Mouse (Mus musculus): ENCODE data around the gene Mblac1.

Mblac1 gene

DNA sequence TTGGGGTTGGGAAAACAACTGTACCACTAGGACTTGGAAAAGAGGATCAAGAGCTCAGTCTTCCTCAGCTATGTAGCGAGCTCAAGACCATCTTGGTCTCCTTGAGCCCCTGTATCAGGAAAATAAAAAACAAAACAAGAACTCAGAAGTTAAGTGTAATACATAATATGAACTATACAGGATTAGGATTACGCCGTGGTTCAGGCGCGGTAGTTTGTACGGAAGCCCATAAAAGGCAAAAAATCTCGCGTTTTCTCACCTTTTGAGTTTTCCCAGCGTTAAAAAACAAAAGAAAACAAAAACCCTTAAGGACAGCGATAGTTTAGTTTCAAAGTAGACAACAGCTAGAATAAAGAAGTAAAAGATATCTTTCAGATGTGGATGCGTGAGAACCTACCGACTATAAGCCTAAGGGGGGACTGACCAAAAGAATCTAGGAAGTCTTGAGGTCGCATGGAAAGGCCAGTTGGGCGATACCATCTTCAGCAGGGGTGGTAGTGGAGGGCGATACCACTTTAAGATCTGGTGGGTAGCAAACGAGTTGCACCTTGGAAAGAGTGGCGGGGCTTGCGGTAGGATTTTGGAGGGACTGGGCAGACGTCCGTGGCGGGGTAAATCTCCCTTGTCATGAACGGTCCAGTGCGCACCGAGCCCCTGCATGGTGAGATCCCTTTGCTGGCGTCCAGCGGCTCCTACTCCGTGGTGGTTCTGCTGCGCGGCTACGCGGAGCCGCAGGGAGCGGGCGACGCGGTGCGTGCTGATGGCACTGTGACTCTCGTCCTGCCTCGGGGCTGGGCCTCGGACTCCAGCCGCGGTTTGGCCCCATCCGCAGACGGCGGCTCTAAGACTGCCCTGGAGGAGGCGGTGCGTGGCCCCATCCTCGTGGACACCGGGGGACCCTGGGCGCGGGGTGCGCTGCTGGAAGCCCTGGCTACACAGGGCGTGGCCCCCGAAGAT is at the start of gene Mblac1:
Mblac1 (plus strand) TSS at position 544 of the 957 bp plus-strand sequence.
- peak; percentile 95 for DNase-seq (ENCODE audit: low read depth, low spot score)

DNA sequence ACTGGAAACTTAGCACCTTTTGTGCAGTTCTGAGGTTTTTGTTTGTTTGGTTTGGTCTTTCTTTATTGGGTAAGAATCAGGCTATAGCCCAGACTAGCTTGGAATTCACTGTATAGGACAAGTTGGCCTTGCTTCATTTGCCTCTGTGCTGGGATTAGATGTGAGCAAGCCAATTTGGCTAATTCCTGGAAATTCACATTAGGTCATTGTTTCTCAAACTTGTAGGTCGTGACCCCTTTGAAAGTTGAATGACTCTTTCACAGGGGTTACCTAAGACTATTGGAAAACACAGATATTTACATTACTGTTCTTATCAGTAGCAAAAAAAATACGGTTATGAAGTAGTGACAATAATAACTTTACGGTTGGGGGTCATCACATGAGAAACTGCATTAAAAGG is 39.7 kb upstream of the Mblac1 start:
- no peak for DNase-seq (ENCODE audit: low read depth, low spot score)

DNA sequence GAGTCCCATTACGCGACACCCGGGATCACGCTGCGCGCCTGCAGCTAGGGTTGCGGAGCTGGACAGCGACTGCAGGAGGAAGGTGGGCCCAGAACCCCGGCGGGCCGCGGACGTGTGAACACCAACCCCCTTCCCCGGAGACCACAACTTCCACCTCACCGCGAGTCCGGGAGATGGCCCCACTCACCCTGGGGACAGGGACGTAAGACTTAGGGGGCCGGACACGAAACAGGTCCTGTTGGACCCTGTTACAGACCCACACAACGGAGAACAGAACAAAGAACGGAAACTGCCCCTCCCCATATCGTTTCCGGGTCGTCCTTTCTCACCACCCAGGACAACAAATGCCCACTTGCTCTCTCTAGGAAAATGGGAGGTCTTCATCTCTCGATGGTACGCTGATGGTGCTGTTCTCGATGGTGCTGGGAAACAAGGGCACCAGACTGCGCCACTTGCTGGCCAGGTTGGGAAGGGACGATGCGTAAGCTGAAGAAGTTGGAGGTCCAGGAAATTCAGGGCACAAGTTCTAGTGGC is 38.6 kb upstream of the Mblac1 start, which contains the start of gene Zfp113:
Zfp113 (minus strand) TSS at position 302 of the 534 bp plus-strand sequence.
- DNase-seq (ENCODE audit: low read depth, low spot score), result peak; percentile 93

- DNase-seq (ENCODE audit: low read depth, low spot score), result no peak
These were observed 33.8 kb upstream of the Mblac1 start for GRCm38 (mm10) chr5:138160224-138160762.

DNA sequence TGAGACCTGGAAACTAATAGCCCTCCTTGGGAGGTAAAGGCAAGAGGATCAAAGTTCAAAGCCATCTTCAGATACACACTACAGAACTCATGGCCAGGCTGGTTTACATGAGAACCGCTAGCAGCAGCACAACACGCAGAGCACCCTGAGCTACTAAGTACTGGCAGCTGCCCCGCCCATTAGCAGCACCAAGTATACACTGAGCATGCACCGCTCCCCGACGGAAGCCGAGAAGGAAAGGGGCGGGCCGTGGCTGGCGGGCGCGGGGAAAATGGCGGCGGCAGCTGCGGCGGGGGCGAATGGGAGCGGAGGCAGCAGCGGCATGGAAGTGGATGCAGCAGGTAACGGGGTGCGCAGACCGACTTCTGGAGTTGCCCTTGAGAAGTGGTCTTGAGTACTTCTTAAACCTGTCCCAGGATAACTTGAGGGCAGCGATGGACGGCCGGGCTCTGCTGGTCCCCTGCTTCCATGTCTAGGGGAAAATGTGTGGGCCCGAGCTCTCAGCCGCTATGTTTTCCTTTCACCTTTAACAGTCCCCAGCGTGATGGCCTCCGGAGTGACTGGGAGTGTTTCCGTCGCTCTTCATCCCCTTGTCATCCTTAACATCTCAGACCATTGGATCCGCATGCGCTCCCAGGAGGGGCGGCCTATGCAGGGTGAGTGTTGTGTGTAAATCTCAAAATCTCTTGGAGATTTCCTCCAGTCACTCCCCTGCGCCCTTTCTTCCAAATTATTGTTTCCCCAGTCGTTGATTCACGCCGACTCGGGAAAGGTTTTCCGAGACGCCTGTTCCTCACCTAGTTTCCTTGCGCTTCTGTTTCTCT is 33.1 kb upstream of the Mblac1 start, which contains the start of gene Cops6:
Cops6 (plus strand) TSS at position 230 of the 824 bp plus-strand sequence.
- peak; percentile 93 for DNase-seq (ENCODE audit: low read depth, low spot score)

DNA sequence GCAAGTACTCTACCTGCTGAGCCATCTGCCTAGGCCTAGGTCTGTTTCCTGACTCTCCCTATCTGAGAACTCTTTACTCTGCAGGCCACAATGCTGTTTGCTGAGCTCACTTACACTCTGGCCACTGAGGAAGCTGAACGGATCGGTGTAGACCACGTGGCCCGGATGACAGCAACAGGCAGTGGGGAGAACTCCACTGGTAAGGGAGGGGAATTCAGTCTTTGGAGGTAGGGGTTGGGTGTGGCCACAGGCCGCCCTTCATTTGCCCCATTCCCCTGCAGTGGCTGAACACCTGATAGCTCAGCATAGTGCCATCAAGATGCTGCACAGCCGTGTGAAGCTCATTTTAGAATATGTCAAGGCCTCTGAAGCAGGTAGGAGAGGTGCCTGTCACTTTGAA is 31.1 kb upstream of the Mblac1 start:
- DNase-seq (ENCODE audit: low read depth, low spot score), result no peak

DNA sequence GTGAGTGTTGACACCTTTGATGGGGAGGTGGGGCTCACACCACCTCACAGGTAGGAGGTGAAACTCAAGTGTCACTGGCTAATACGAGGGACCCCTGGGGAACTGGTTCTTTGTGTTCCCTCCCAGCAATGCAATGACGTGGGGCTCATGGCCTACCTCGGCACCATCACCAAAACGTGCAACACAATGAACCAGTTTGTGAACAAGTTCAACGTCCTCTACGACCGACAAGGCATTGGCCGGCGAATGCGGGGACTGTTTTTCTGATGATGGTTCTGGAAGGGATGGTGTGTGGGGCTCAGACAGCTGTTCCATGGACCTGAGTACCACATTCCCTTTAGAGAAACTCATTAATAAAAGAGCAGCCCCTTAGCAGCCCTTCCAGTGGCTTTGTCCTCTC is 30.5 kb upstream of the Mblac1 start:
- DNase-seq (ENCODE audit: low read depth, low spot score), result no peak

- DNase-seq (ENCODE audit: low read depth, low spot score), result no peak
These were observed 28.5 kb upstream of the Mblac1 start for GRCm38 (mm10) chr5:138165594-138165993.

GRCm38 (mm10) chr5:138170936-138171561 is 23.1 kb upstream of the Mblac1 start:
- DNase-seq (ENCODE audit: low read depth, low spot score), result peak; percentile 98

DNA sequence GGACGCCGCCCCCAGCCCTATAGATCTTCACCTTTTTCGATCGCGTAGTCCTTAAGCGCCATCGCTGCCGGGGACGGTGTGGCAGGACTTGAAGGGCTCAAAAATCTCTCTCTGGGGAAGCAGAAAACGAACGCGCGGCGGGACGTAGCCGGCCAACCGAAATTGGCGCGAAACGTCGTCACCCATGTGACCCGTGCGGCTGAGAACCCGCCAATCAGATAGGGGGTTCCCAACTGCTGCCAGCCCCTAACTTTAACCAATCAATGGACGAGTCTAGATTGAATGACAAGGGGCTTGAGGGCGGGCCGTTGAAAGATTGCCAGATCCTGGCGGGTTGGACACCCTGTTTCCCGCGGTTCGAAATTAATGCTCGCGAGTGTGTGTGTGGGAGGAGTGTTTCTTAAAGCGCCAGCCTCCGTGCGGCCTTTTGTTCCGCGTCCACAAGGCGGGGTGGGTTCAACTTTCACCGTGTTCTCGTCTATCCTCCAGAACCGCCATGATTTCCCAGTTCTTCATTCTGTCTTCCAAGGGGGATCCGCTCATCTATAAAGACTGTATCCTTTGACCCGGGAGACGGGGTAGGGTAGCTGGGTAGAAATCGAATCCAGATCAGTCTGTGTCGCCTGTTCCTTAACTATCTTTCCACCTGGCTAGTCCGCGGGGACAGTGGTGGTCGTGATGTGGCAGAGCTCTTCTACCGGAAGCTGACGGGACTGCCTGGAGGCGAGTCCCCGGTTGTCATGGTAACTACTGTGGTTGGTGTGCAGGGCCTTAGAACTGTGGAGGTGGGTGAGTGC is 22.2 kb upstream of the Mblac1 start, which contains the start of the genes Ap4m1 and Mcm7:
Ap4m1 (plus strand) TSS at position 308 of the 797 bp plus-strand sequence.
Mcm7 (minus strand) TSS at position 728 of the 797 bp plus-strand sequence.
- peak; percentile 97 for DNase-seq (ENCODE audit: low read depth, low spot score)

- peak; percentile 49 for DNase-seq (ENCODE audit: low read depth, low spot score)
These were observed 20.9 kb upstream of the Mblac1 start for GRCm38 (mm10) chr5:138173217-138173616.

- DNase-seq (ENCODE audit: low read depth, low spot score), result peak; percentile 95
These were observed 7.0 kb upstream of the Mblac1 start, which contains the start of the genes Taf6 and Cnpy4 for GRCm38 (mm10) chr5:138186950-138187638. Taf6 (minus strand) TSS chr5:138187451. Cnpy4 (plus strand) TSS chr5:138187485.

GRCm38 (mm10) chr5:138187661-138188306 is 6.3 kb upstream of the Mblac1 start:
- peak; percentile 89 for DNase-seq (ENCODE audit: low read depth, low spot score)

- DNase-seq (ENCODE audit: low read depth, low spot score), result no peak
These were observed 736 bp downstream of the Mblac1 start for GRCm38 (mm10) chr5:138194755-138195345.

- DNase-seq (ENCODE audit: low read depth, low spot score), result no peak
These were observed 1.3 kb downstream of the Mblac1 start for GRCm38 (mm10) chr5:138195463-138195862.

GRCm38 (mm10) chr5:138199576-138199975 is 5.5 kb downstream of the Mblac1 start:
- peak; percentile 44 for DNase-seq (ENCODE audit: low read depth, low spot score)

DNA sequence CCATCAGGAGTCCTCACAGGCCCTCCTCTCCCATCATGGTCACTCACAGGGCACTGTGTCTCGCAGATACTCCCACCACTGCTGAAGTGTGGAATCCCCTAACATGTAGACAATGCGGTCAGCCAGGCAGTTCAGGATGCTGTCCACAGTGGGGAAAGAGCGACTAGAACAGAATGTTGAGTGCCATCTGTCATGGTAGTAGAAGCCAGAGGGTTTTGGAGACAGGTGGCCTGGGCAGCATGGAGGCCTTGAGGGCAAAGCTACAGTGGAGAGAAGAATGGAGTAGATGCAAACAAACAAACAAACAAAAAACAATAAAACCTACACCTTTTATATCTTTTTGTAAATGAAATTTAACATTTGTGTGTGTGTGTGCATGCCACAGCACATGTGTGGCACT is 8.0 kb downstream of the Mblac1 start:
- DNase-seq (ENCODE audit: low read depth, low spot score), result no peak

GRCm38 (mm10) chr5:138207253-138207652 is 13.1 kb downstream of the Mblac1 start:
- DNase-seq (ENCODE audit: low read depth, low spot score), result no peak

Data from A20 (cell line).